Mouse (Mus musculus): Measurements from ENCODE around the gene Cd3eap.

DNA sequence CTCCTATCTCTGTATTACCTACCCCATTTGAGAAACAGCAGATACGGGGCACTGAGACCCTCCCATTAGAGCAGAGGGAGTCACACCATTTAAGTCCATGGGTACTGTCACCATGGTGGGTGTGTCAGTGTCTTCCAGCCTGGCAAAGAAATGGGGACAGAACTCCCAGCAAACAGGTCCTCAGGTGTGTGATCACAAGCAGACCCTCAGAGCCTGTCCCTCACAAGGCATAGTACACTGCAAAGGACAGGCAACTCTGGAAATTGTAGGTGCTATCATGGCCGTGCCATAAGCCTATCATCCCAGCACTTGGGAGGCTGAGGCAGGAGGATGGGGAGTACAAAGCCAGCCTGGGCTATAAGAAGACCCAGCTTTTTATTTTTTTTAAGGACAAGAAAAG is 41.1 kb downstream of the Cd3eap start:
- TF ChIP-seq CTCF (IDR thresholded peaks at IDR 0.05; ENCODE audit: low read depth) (no peak), EP300 (IDR thresholded peaks at IDR 0.05; ENCODE audit: low read depth) (no peak)

Measured in liver, embryonic 14.5 days (tissue).